Mouse (Mus musculus) heart, embryonic 12.5 days (tissue): ENCODE measurements at regions not wholly inside any gene's neighbourhood (a gene's known extent, or its start where the extent isn't known, plus 50 kb on each side); places are given as distances from the start of the nearest gene placed in this dataset.

Source experiments
- ATAC-seq: fragments of 200-750 bp; cut with Nextera tagmentation; 2 replicates; pipeline ENCODE4 v1.8.0; 2017; ENCODE audit warnings: moderate TSS enrichment, moderate library complexity; ENCODE audit not compliant: insufficient number of reproducible peaks, low FRiP score
- H3K27ac ChIP-seq: fragments of 300-500 bp; sonication (generic); 2 replicates; pipeline ENCODE4 v1.5.1; 2016; ENCODE audit warnings: mild to moderate bottlenecking, moderate library complexity; ENCODE audit not compliant: poor library complexity, severe bottlenecking
- H3K27me3 ChIP-seq: fragments of 300-500 bp; sonication (generic); replicated peaks from 2 replicates; pipeline ENCODE4 v1.6.1; 2016; ENCODE audit warnings: mild to moderate bottlenecking, moderate library complexity
- H3K36me3 ChIP-seq: fragments of 300-500 bp; sonication (generic); 2 replicates; pipeline ENCODE4 v1.6.1; 2016; ENCODE audit warnings: mild to moderate bottlenecking, moderate library complexity
- H3K4me1 ChIP-seq: fragments of 300-500 bp; sonication (generic); replicated peaks from 2 replicates; pipeline ENCODE4 v1.6.1; 2016; ENCODE audit warnings: mild to moderate bottlenecking
- H3K4me2 ChIP-seq: fragments of 300-500 bp; sonication (generic); 2 replicates; pipeline ENCODE4 v1.6.1; 2016; ENCODE audit warnings: mild to moderate bottlenecking, moderate library complexity
- H3K4me3 ChIP-seq: fragments of 300-500 bp; sonication (generic); 2 replicates; pipeline ENCODE4 v1.5.1; 2016; ENCODE audit warnings: mild to moderate bottlenecking
- H3K9ac ChIP-seq: fragments of 300-500 bp; sonication (generic); 2 replicates; pipeline ENCODE4 v1.6.1; 2016; ENCODE audit warnings: mild to moderate bottlenecking, moderate library complexity
- H3K9me3 ChIP-seq: fragments of 300-500 bp; sonication (generic); replicated peaks from 2 replicates; pipeline ENCODE4 v1.6.1; 2016; ENCODE audit warnings: mild to moderate bottlenecking, moderate library complexity
- WGBS: fragments of 180-500 bp; shearing (Covaris S2); methylation state at CpG from one replicate; pipeline ENCODE4 v1.1.7; 2016; 5-methylcytosine and 5-hydroxymethylcytosine counted together

- H3K9ac ChIP-seq, result no peak overlapping the region
- peak overlapping the region; percentile 14 for H3K4me2 ChIP-seq
- no peaks in the 10 kb centered on the region for H3K27me3 ChIP-seq
- peak overlapping the region; percentile 31; the same call in 1 of the 2 replicates for H3K27ac ChIP-seq
- H3K36me3 ChIP-seq, result no peaks in the 10 kb centered on the region
- 6% methylated on average over 4 of the region's 4 CpGs for WGBS
- peaks cover 45% of the 10 kb centered on the region for H3K4me1 ChIP-seq
- peak; percentile 74; the same call in 1 of the 2 replicates for ATAC-seq
- peaks cover 5% of the 10 kb centered on the region; the same call in 1 of the 2 replicates for H3K9me3 ChIP-seq
- H3K4me3 ChIP-seq, result no peak overlapping the region
These were observed 731.5 kb upstream of the Adgrl2 start for GRCm38 (mm10) chr3:149721832-149722231.

- Histone ChIP-seq H3K9me3 (peaks cover 5% of the 10 kb centered on the region; the same call in 1 of the 2 replicates), H3K27me3 (no peaks in the 10 kb centered on the region), H3K4me1 (peaks cover 33% of the 10 kb centered on the region), H3K36me3 (no peaks in the 10 kb centered on the region), H3K9ac (no peak overlapping the region), H3K4me2 (no peak overlapping the region), H3K4me3 (no peak overlapping the region), H3K27ac (no peak overlapping the region)
- 37% methylated on average over 6 of the region's 6 CpGs for WGBS
- ATAC-seq, result no peak
These were observed 730.0 kb upstream of the Adgrl2 start for GRCm38 (mm10) chr3:149720306-149720705.

- WGBS, result 91% methylated on average over 10 of the region's 10 CpGs
- Histone ChIP-seq H3K27ac (no peak overlapping the region), H3K4me3 (no peak overlapping the region), H3K9ac (no peak overlapping the region), H3K27me3 (no peaks in the 10 kb centered on the region), H3K9me3 (no peaks in the 10 kb centered on the region), H3K4me2 (no peak overlapping the region), H3K36me3 (no peaks in the 10 kb centered on the region), H3K4me1 (no peaks in the 10 kb centered on the region)
- ATAC-seq, result no peak
These were observed 715.4 kb upstream of the Adgrl2 start for GRCm38 (mm10) chr3:149705724-149706123.

- no peaks in the 10 kb centered on the region for H3K4me1 ChIP-seq
- no peaks in the 10 kb centered on the region for H3K9me3 ChIP-seq
- no peaks in the 10 kb centered on the region for H3K27me3 ChIP-seq
- 88% methylated on average over 12 of the region's 12 CpGs for WGBS
- H3K4me2 ChIP-seq, result no peak overlapping the region
- H3K4me3 ChIP-seq, result no peak overlapping the region
- no peak overlapping the region for H3K9ac ChIP-seq
- no peak for ATAC-seq
- H3K27ac ChIP-seq, result no peak overlapping the region
- no peaks in the 10 kb centered on the region for H3K36me3 ChIP-seq
These were observed 715.0 kb upstream of the Adgrl2 start for GRCm38 (mm10) chr3:149705322-149705721.

GRCm38 (mm10) chr3:149704478-149704877 lies 714.1 kb upstream of the Adgrl2 start:
- Histone ChIP-seq H3K9me3 (no peaks in the 10 kb centered on the region), H3K4me2 (no peak overlapping the region), H3K36me3 (no peaks in the 10 kb centered on the region), H3K27me3 (no peaks in the 10 kb centered on the region), H3K4me1 (no peaks in the 10 kb centered on the region), H3K27ac (no peak overlapping the region), H3K4me3 (no peak overlapping the region), H3K9ac (no peak overlapping the region)
- WGBS, result 87% methylated on average over 4 of the region's 4 CpGs
- ATAC-seq, result no peak

GRCm38 (mm10) chr3:149683561-149683960 lies 693.2 kb upstream of the Adgrl2 start:
- Histone ChIP-seq H3K4me3 (no peak overlapping the region), H3K9me3 (no peaks in the 10 kb centered on the region), H3K36me3 (no peaks in the 10 kb centered on the region), H3K4me1 (no peaks in the 10 kb centered on the region), H3K27me3 (no peaks in the 10 kb centered on the region), H3K9ac (no peak overlapping the region), H3K4me2 (no peak overlapping the region), H3K27ac (no peak overlapping the region)
- ATAC-seq, result no peak
- 73% methylated on average over 4 of the region's 4 CpGs for WGBS

GRCm38 (mm10) chr3:149682246-149682645 lies 691.9 kb upstream of the Adgrl2 start:
- ATAC-seq, result no peak
- Histone ChIP-seq H3K4me2 (no peak overlapping the region), H3K27ac (no peak overlapping the region), H3K36me3 (no peaks in the 10 kb centered on the region), H3K9ac (no peak overlapping the region), H3K9me3 (no peaks in the 10 kb centered on the region), H3K4me1 (no peaks in the 10 kb centered on the region), H3K4me3 (no peak overlapping the region), H3K27me3 (no peaks in the 10 kb centered on the region)
- 79% methylated on average over 5 of the region's 5 CpGs for WGBS

- H3K27me3 ChIP-seq, result no peaks in the 10 kb centered on the region
- no peak overlapping the region for H3K4me3 ChIP-seq
- no peak overlapping the region for H3K4me2 ChIP-seq
- no peak overlapping the region for H3K9ac ChIP-seq
- no peak for ATAC-seq
- no peaks in the 10 kb centered on the region for H3K36me3 ChIP-seq
- no peaks in the 10 kb centered on the region for H3K9me3 ChIP-seq
- H3K4me1 ChIP-seq, result no peaks in the 10 kb centered on the region
- H3K27ac ChIP-seq, result no peak overlapping the region
These were observed 683.6 kb upstream of the Adgrl2 start for GRCm38 (mm10) chr3:149673926-149674325.

- no peak for ATAC-seq
- Histone ChIP-seq H3K4me3 (no peak overlapping the region), H3K4me2 (no peak overlapping the region), H3K9me3 (no peaks in the 10 kb centered on the region), H3K36me3 (no peaks in the 10 kb centered on the region), H3K27ac (no peak overlapping the region), H3K27me3 (no peaks in the 10 kb centered on the region), H3K4me1 (peaks cover 4% of the 10 kb centered on the region; the same call in 1 of the 2 replicates), H3K9ac (no peak overlapping the region)
- 82% methylated on average over 3 of the region's 3 CpGs for WGBS
These were observed 674.3 kb upstream of the Adgrl2 start for GRCm38 (mm10) chr3:149664624-149665023.

- no peak for ATAC-seq
- Histone ChIP-seq H3K9ac (no peak overlapping the region), H3K36me3 (no peaks in the 10 kb centered on the region), H3K27me3 (no peaks in the 10 kb centered on the region), H3K9me3 (peaks cover 5% of the 10 kb centered on the region; the same call in 1 of the 2 replicates), H3K27ac (no peak overlapping the region), H3K4me2 (no peak overlapping the region), H3K4me3 (no peak overlapping the region), H3K4me1 (no peaks in the 10 kb centered on the region)
- 67% methylated on average over 2 of the region's 2 CpGs for WGBS
These were observed 648.0 kb upstream of the Adgrl2 start for GRCm38 (mm10) chr3:149638324-149638723.

GRCm38 (mm10) chr3:149626186-149626585 lies 635.8 kb upstream of the Adgrl2 start:
- no peaks in the 10 kb centered on the region for H3K27me3 ChIP-seq
- H3K27ac ChIP-seq, result no peak overlapping the region
- ATAC-seq, result no peak
- H3K4me2 ChIP-seq, result no peak overlapping the region
- H3K36me3 ChIP-seq, result no peaks in the 10 kb centered on the region
- H3K9me3 ChIP-seq, result no peaks in the 10 kb centered on the region
- H3K4me3 ChIP-seq, result no peak overlapping the region
- H3K4me1 ChIP-seq, result no peaks in the 10 kb centered on the region
- no peak overlapping the region for H3K9ac ChIP-seq

GRCm38 (mm10) chr3:149625497-149625896 lies 635.1 kb upstream of the Adgrl2 start:
- Histone ChIP-seq H3K4me3 (no peak overlapping the region), H3K4me1 (no peaks in the 10 kb centered on the region), H3K4me2 (no peak overlapping the region), H3K27me3 (no peaks in the 10 kb centered on the region), H3K27ac (no peak overlapping the region), H3K36me3 (no peaks in the 10 kb centered on the region), H3K9ac (no peak overlapping the region), H3K9me3 (no peaks in the 10 kb centered on the region)
- ATAC-seq, result no peak
- WGBS, result 83% methylated on average over 1 of the region's 1 CpGs
